Mouse (Mus musculus) megakaryocyte-erythroid progenitor cell, adult 5-6 weeks (primary cell): ENCODE measurements around the gene Tnfrsf13c. TPM values are rescaled to one million over a fixed set of nuclear protein-coding genes. Genes with fewer than 3 reads are reported as not detected.

Experiments used
- ATAC-seq: replicated peaks from 2 replicates; pipeline ENCODE4 v1.8.0; 2016; ENCODE audit warnings: mild to moderate bottlenecking, inconsistent platforms; ENCODE audit not compliant: severe bottlenecking, poor library complexity, low FRiP score, low TSS enrichment
- total RNA-seq, 2 experiments: library from RNA; stranded (forward) in 1 of 2; stranded (reverse) in 1 of 2; fragments of 200-1000, 215-1000 nt in 1 of 2; fragments of >200 nt in 1 of 2; fragmentation: Nextera tagmentation in 1 of 2; gene quantifications; 2 replicates each; pipeline ENCODE4 v1.2.3; 2014 to 2017

Gene Tnfrsf13c
- total RNA-seq, 2 experiments from 2014 or later: 0.75 to 1.2 TPM

DNA sequence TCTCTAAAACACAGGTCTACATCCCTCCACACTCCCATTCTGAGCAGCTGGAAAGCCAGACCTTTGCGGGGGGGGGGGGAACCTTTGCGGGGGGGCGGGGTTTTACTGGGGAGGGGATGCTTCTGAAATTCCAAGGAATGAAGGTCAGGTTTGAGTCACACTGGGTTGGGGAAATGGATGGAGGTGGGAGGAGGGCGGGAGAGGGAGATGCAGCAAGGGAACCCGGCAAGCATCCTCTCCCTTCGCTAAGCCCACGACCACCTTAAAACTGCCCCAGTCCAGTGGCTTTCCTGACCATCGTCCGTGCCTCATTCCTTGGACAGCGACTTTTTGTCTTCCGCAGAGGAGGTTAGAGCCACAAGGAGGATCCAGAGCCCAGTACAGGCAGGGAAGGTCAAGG is 12.9 kb downstream of the Tnfrsf13c start:
- no peak for ATAC-seq

- ATAC-seq: no peak
Measured at GRCm38 (mm10) chr15:82210801-82211200, 13.4 kb downstream of the Tnfrsf13c start.

GRCm38 (mm10) chr15:82209295-82210050 is 14.7 kb downstream of the Tnfrsf13c start:
- no peak for ATAC-seq

- ATAC-seq: no peak
Measured at GRCm38 (mm10) chr15:82208307-82208706, 15.9 kb downstream of the Tnfrsf13c start.

- ATAC-seq: no peak
Measured at GRCm38 (mm10) chr15:82207504-82208219, 16.5 kb downstream of the Tnfrsf13c start.

DNA sequence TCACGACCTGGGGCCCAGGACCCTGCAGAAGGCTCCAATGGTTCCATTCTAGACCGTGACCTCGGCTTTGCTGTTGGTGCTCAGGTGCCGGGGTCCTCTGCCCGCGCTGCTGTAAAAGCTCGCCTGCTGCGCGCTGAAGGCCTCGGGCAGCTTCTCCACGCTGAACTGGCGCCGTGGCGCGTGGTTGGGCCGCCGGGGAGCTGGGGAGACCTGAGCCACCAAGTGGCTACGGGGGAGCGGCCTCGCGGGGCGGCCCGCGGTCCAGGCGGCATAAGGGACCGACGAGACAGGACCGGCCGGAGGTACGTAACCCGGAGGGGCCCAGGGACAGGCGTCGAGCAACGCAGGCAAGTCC is 17.1 kb downstream of the Tnfrsf13c start:
- no peak for ATAC-seq

GRCm38 (mm10) chr15:82206365-82207104 is 17.6 kb downstream of the Tnfrsf13c start:
- no peak for ATAC-seq

- ATAC-seq: no peak
Measured at GRCm38 (mm10) chr15:82204680-82205371, 19.3 kb downstream of the Tnfrsf13c start.

DNA sequence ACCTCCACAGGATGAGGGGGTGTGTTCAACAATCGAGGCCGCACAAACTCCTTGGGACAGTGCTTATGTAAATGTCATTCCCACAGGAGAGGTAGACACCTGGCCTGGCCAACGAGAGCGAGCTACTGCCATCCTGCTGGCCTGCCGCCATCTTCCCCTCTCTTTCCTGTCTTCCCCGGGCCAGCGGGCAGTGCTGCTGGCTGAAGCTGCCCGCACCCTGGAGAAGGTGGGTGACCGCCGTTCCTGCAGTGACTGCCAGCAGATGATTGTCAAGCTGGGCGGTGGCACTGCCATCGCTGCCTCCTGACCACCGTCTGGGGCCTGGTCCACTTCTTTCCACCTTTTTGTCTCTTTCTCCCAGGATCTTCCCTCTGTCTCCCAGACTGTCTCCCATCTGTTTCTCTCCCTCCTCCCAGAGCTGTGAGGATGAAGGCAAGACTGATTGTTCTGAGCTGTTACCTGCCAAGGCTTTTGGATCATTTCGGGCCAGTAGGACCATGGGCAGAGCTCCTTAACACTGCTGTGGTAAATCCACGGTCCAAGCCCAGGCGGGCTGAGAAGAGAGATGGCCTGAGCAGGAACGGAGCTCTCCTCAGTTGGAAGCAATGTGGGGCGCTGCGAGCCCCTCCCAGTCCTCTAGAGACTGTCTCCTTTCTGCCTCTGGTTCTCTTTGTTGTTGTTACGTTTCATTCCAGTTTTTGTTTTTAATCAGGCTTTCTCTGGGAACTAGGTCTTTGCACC is 20.4 kb downstream of the Tnfrsf13c start:
- no peak for ATAC-seq

DNA sequence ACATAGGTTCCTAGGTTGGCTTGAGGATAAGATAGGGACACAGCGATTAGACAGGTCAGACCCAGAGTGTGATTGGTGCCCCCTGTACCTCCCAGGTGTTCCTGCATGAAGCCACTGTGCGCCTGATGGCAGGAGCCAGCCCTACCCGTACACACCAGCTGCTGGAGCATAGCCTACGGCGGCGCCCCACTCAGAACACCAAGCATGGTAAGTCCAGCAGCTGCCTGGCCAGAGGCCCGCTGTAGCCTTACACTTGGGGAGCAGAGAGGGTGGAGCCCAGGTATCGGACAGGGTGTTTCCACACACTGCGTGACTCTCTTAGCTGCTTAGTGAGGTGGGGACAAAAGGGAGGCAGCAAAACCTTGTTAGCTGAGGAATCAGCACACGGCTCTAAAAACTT is 21.1 kb downstream of the Tnfrsf13c start:
- no peak for ATAC-seq

GRCm38 (mm10) chr15:82202086-82202485 is 22.1 kb downstream of the Tnfrsf13c start:
- no peak for ATAC-seq

DNA sequence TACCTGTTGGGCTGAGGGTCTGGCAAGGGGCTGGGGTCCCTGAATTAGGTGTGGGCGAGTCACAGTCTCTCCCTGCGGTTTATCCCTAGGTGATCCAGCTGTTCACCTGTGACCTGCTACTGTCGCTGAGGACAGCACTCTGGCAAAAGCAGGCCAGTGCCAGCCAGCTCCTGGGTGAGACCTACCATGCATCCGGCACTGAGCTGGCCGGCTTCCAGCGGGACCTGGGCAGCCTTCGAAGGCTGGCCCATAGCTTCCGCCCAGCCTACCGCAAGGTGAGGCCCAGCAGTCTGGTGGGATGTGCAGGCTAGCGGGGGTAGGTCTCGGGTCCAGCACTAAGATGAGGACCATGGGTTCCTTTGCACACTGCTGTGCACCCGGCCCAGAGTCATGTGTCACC is 24.6 kb downstream of the Tnfrsf13c start:
- no peak for ATAC-seq

- ATAC-seq: no peak
Measured at GRCm38 (mm10) chr15:82198342-82198741, 25.8 kb downstream of the Tnfrsf13c start.

GRCm38 (mm10) chr15:82197937-82198336 is 26.2 kb downstream of the Tnfrsf13c start:
- ATAC-seq: no peak

GRCm38 (mm10) chr15:82197246-82197750 is 26.9 kb downstream of the Tnfrsf13c start:
- ATAC-seq: peak; percentile 50

GRCm38 (mm10) chr15:82196300-82196699 is 27.9 kb downstream of the Tnfrsf13c start:
- ATAC-seq: no peak

GRCm38 (mm10) chr15:82192617-82193016 is 31.6 kb downstream of the Tnfrsf13c start:
- no peak for ATAC-seq

DNA sequence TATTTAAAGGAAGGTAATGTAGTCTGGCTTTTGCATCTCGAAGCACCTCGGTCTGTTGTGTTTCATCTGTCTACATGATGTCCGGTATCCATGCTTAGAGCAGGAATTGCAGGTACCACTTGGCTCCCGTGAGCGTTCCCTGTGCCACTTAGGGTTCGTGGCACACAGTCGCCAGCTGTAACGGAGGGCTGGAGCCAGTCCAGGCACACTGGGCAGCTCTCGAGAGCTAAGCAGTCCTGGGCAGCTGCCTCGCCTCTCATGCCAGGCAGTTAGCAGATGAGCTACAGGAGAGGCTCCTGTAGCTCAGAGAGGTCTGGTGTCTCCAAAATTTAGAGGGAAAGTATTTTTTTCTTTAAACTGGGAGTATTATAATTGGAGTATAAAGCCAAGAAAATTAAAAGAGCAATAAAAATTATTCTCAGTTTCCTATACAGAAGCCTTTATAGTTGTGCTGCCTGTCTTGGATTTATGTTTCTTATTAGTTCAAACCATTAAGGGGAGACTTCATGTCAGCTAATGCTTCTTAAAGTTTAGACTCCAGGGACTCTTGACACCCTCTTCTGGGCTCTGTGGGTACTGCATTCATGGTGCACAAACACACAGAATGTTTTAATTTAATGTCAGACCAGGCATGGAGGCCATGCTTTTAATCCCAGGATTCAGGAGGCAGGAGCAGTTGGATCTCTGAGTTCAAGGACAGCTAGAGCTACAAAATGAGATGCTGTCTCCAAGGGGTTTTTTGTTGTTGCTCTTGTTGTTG is 35.5 kb downstream of the Tnfrsf13c start:
- no peak for ATAC-seq
